50 mouse cellular contexts compared by ENCODE assay signal in the genomic region with DNA sequence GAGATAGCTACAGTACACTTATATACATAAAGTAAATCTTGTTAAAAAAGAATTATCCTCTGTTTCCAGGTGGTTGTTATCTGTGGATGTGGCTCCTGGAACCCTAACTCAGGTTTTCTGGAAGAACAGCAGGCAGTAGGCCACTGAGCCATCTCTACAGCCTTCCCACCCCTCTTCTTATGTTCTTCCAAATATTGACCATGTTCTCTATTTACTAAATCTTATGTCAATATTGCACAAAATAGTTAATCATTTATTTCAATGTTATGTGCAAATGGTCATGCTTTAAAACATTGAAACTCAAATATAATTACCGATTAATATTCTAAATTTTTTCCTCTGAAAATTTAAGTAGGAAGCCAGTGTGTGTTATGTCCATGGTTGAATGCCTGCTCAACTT. TPM values are rescaled to one million over a fixed set of nuclear protein-coding genes. Genes with fewer than 3 reads are reported as not detected.
"Had no signal": no experiment of that assay in that cellular context is flagged by ENCODE, and none has a peak within 500 bp of the region (broad histone marks: within the 10 kb centered on the region; RNA-seq: fewer than 3 reads in every experiment).

No protein-coding gene starts in this region.

- DNase-seq: heart, postnatal 10 days; heart, postnatal 14 days; heart, postnatal 36 days; heart, postnatal 4 days; kidney, adult 11 months; kidney, adult 18-20 months; kidney, adult 2 months; kidney, adult 8-10 months; kidney, adult 9 months; kidney, postnatal 10 days; kidney, postnatal 14 days; kidney, postnatal 25 days; kidney, postnatal 36 days; kidney, postnatal 4 days; layer of hippocampus, adult 9-11 months; layer of hippocampus, postnatal 36 days had no signal

- H3K36me3 ChIP-seq: heart, embryonic 10.5 days; heart, embryonic 12.5 days; heart, embryonic 13.5 days; heart, embryonic 15.5 days; hindbrain, embryonic 10.5 days; hindbrain, embryonic 12.5 days; hindbrain, embryonic 13.5 days; hindbrain, embryonic 15.5 days; intestine, embryonic 15.5 days; kidney, embryonic 15.5 days had no signal

- H3K4me3 ChIP-seq: heart, embryonic 10.5 days; heart, embryonic 12.5 days; heart, embryonic 13.5 days; heart, embryonic 15.5 days; hindbrain, embryonic 10.5 days; hindbrain, embryonic 12.5 days; hindbrain, embryonic 13.5 days; hindbrain, embryonic 15.5 days; intestine, embryonic 15.5 days; kidney, embryonic 15.5 days; layer of hippocampus, adult 2 months had no signal

- ATAC-seq: hindbrain, embryonic 16.5 days; hindbrain, postnatal 0 days; inflammation-experienced regulatory T-cells, adult 6 months; intestine, embryonic 15.5 days; intestine, embryonic 16.5 days; intestine, postnatal 0 days had no signal

- H3K4me1 ChIP-seq: heart, embryonic 10.5 days; heart, embryonic 12.5 days; heart, embryonic 13.5 days; heart, embryonic 15.5 days; hindbrain, embryonic 10.5 days; hindbrain, embryonic 12.5 days; hindbrain, embryonic 13.5 days; hindbrain, embryonic 15.5 days; intestine, embryonic 15.5 days; kidney, embryonic 15.5 days had no signal

- H3K27ac ChIP-seq: heart, embryonic 10.5 days; heart, embryonic 13.5 days; heart, embryonic 15.5 days; hindbrain, embryonic 10.5 days; hindbrain, embryonic 12.5 days; hindbrain, embryonic 13.5 days; hindbrain, embryonic 14.5 days; hindbrain, embryonic 15.5 days; hindbrain, postnatal 0 days; intestine, embryonic 15.5 days; kidney, embryonic 15.5 days; kidney, postnatal 0 days; layer of hippocampus, adult 2 months had no signal

- H3K4me2 ChIP-seq: heart, embryonic 11.5 days; heart, embryonic 12.5 days; heart, embryonic 13.5 days; heart, embryonic 15.5 days; hindbrain, embryonic 12.5 days; hindbrain, embryonic 13.5 days; hindbrain, embryonic 14.5 days; hindbrain, embryonic 15.5 days; intestine, embryonic 15.5 days; kidney, embryonic 15.5 days had no signal

- H3K9ac ChIP-seq: heart, embryonic 12.5 days; heart, embryonic 13.5 days; heart, embryonic 15.5 days; hindbrain, embryonic 12.5 days; hindbrain, embryonic 13.5 days; hindbrain, embryonic 14.5 days; hindbrain, embryonic 15.5 days; intestine, embryonic 15.5 days; kidney, embryonic 15.5 days had no signal

- H3K27me3 ChIP-seq: heart, embryonic 12.5 days; heart, embryonic 13.5 days; heart, embryonic 15.5 days; hindbrain, embryonic 12.5 days; hindbrain, embryonic 13.5 days; hindbrain, embryonic 15.5 days; intestine, embryonic 15.5 days; kidney, embryonic 15.5 days had no signal

- H3K9me3 ChIP-seq: heart, embryonic 10.5 days; heart, embryonic 12.5 days; heart, embryonic 13.5 days; heart, embryonic 15.5 days; hindbrain, embryonic 10.5 days; hindbrain, embryonic 12.5 days; hindbrain, embryonic 13.5 days; hindbrain, embryonic 15.5 days; intestine, embryonic 15.5 days; kidney, embryonic 15.5 days had no signal

RNA-seq across cellular contexts. Expression of gene Ces1c, which starts 9.1 kb away (rescaled TPM):
- total RNA-seq: heart, adult 8-10 months; heart, postnatal 10 days; heart, postnatal 14 days; heart, postnatal 25 days; heart, postnatal 36 days; heart, postnatal 4 days; hematopoietic stem cell, adult 5-6 weeks; hindbrain, postnatal 0 days; layer of hippocampus, adult 18-20 months; layer of hippocampus, adult 2 months; layer of hippocampus, adult 8-10 months; layer of hippocampus, postnatal 10 days; layer of hippocampus, postnatal 14 days; layer of hippocampus, postnatal 25 days; layer of hippocampus, postnatal 36 days had no signal
- polyA plus RNA-seq: heart, embryonic 10.5 days; heart, embryonic 11.5 days; heart, embryonic 12.5 days; heart, embryonic 13.5 days; heart, embryonic 14.5 days; heart, embryonic 15.5 days; heart, embryonic 16.5 days; heart, postnatal 0 days; hindbrain, embryonic 10.5 days; hindbrain, embryonic 11.5 days; hindbrain, embryonic 12.5 days; hindbrain, embryonic 13.5 days; hindbrain, embryonic 14.5 days; hindbrain, embryonic 15.5 days; hindbrain, embryonic 16.5 days; hindbrain, postnatal 0 days; inflammation-experienced regulatory T-cells, adult 6 months; kidney, embryonic 14.5 days had no signal

RNA-seq across cellular contexts. Expression of gene Ces1b, which starts 42.2 kb away (rescaled TPM):
- total RNA-seq: heart, adult 8-10 months; heart, postnatal 10 days; heart, postnatal 14 days; heart, postnatal 25 days; heart, postnatal 36 days; heart, postnatal 4 days; hematopoietic stem cell, adult 5-6 weeks; hindbrain, postnatal 0 days; layer of hippocampus, adult 18-20 months; layer of hippocampus, adult 2 months; layer of hippocampus, adult 8-10 months; layer of hippocampus, postnatal 10 days; layer of hippocampus, postnatal 14 days; layer of hippocampus, postnatal 25 days; layer of hippocampus, postnatal 36 days had no signal
- polyA plus RNA-seq: heart, embryonic 10.5 days; heart, embryonic 11.5 days; heart, embryonic 12.5 days; heart, embryonic 13.5 days; heart, embryonic 14.5 days; heart, postnatal 0 days; hindbrain, embryonic 10.5 days; hindbrain, embryonic 11.5 days; hindbrain, embryonic 12.5 days; hindbrain, embryonic 13.5 days; hindbrain, embryonic 14.5 days; hindbrain, embryonic 15.5 days; hindbrain, embryonic 16.5 days; hindbrain, postnatal 0 days; inflammation-experienced regulatory T-cells, adult 6 months; intestine, embryonic 14.5 days; intestine, postnatal 0 days; kidney, adult 2 months; kidney, embryonic 14.5 days; kidney, embryonic 15.5 days; kidney, embryonic 16.5 days; kidney, postnatal 0 days had no signal
